Mouse (Mus musculus): Measurements from ENCODE around the gene Rho. TPM values are rescaled to one million over a fixed set of nuclear protein-coding genes. Genes with fewer than 3 reads are reported as not detected.
A peak's percentile ranks its signal among the peaks of the same experiment; 100 is the strongest.

Gene Rho
- polyA plus RNA-seq, 1 experiment from 2014 or later, result not detected

DNA sequence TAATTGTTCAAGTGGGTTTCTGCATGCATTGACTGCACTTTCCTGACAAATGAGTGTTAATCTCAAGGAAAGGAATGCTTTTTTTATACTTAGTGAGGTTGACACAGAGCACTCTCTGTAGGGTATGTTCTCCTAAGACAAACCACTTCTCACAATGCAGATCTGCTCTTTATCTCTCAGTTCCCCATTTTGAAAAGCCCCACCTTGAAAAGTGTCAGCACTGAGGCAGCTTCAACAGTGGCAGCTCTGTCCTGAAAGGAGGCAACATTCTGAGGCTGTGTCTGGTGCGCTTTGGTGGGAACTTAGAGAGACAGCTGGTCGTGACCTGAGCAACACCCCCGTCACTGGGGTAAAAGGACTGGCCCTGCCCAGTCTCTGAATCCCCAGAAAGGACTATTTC is 22.5 kb upstream of the Rho start:
- 0 out of 2 replicates have a peak overlapping the region, but pooled peaks have one; percentile 6 for H3K27ac ChIP-seq (ENCODE audit: low read depth, low read length)
- no peak overlapping the region for H3K4me2 ChIP-seq
- H3K36me3 ChIP-seq (ENCODE audit: control insufficient read depth, insufficient read depth, low read length), result no peaks in the 10 kb centered on the region
- peaks cover 31% of the 10 kb centered on the region for H3K4me1 ChIP-seq (replicated peaks; ENCODE audit: control insufficient read depth, insufficient read depth, low read length)
- H3K27me3 ChIP-seq (replicated peaks; ENCODE audit: control insufficient read depth, insufficient read depth, low read length), result no peaks in the 10 kb centered on the region
- WGBS, result 34% methylated on average over 3 of the region's 3 CpGs
- no peaks in the 10 kb centered on the region for H3K9me3 ChIP-seq (ENCODE audit: control insufficient read depth, low read length)
- no peak overlapping the region for H3K4me3 ChIP-seq (ENCODE audit: low read depth, low read length)
- DNase-seq (ENCODE audit: low spot score), result no peak
- no peak overlapping the region for H3K9ac ChIP-seq (ENCODE audit: low read depth, low read length)
- ATAC-seq (replicated peaks; ENCODE audit: low FRiP score), result 0 out of 2 replicates have a peak, but pooled peaks have one; percentile 7

DNA sequence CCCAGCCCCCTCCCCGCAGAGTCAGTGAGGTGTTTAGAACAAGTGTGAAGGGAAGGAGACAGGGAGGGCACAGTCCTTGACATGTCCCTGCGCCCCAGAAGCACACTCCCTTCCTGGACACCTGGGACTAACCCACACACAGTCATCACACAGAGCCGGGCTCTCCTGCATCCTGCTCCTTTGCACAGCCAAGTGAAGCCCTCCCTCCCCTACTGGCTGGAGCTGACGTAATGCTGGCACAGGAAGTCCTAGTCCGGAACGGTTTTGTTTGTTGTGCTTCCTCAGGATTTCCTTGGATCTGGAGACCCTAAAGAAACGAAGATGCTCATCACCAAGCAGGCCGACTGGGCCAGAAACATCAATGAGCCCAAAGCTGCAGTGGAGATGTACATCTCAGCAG is 21.6 kb upstream of the Rho start:
- WGBS, result 38% methylated on average over 8 of the region's 8 CpGs
- H3K27ac ChIP-seq (ENCODE audit: low read depth, low read length), result no peak overlapping the region; the same call in 1 of the 2 replicates
- H3K4me2 ChIP-seq, result no peak overlapping the region

DNA sequence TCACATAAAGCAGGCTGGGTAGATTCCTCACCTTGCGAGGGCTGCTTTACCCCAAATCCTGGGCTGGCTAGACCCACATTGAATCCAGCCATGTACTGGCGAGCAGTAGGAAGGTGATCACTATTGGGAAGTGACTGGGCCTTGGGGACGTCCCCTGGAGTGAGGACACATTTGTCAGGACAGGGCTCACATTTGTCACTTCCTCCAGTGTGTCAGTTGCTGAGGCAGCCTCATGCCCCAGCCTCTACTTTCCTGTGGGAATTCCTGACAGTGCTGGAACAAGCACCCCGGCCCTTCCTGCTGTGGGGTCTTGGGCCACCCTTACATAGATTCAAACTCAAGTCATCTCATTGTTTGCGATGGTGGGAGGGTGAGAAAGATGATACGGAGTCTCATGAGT is 19.8 kb upstream of the Rho start:
- no peak overlapping the region for H3K4me3 ChIP-seq (ENCODE audit: low read depth, low read length)
- H3K27ac ChIP-seq (ENCODE audit: low read depth, low read length), result no peak overlapping the region
- no peak overlapping the region for H3K9ac ChIP-seq (ENCODE audit: low read depth, low read length)
- H3K4me1 ChIP-seq (replicated peaks; ENCODE audit: control insufficient read depth, insufficient read depth, low read length), result peaks cover 33% of the 10 kb centered on the region
- DNase-seq (ENCODE audit: low spot score) (no peak), ATAC-seq (replicated peaks; ENCODE audit: low FRiP score) (no peak)
- H3K27me3 ChIP-seq (replicated peaks; ENCODE audit: control insufficient read depth, insufficient read depth, low read length), result no peaks in the 10 kb centered on the region
- no peak overlapping the region for H3K4me2 ChIP-seq
- no peaks in the 10 kb centered on the region for H3K9me3 ChIP-seq (ENCODE audit: control insufficient read depth, low read length)
- WGBS, result 75% methylated on average over 6 of the region's 6 CpGs
- H3K36me3 ChIP-seq (ENCODE audit: control insufficient read depth, insufficient read depth, low read length), result no peaks in the 10 kb centered on the region

More for the DNA sequence above, 21.6 kb upstream of the Rho start:
- DNase-seq (ENCODE audit: low spot score) (no peak), ATAC-seq (replicated peaks; ENCODE audit: low FRiP score) (peak; percentile 30; the same call in 1 of the 2 replicates)
- Histone ChIP-seq H3K36me3 (ENCODE audit: control insufficient read depth, insufficient read depth, low read length) (no peaks in the 10 kb centered on the region), H3K27me3 (replicated peaks; ENCODE audit: control insufficient read depth, insufficient read depth, low read length) (no peaks in the 10 kb centered on the region), H3K4me1 (replicated peaks; ENCODE audit: control insufficient read depth, insufficient read depth, low read length) (peaks cover 31% of the 10 kb centered on the region), H3K4me3 (ENCODE audit: low read depth, low read length) (no peak overlapping the region), H3K9me3 (ENCODE audit: control insufficient read depth, low read length) (no peaks in the 10 kb centered on the region), H3K9ac (ENCODE audit: low read depth, low read length) (no peak overlapping the region)

DNA sequence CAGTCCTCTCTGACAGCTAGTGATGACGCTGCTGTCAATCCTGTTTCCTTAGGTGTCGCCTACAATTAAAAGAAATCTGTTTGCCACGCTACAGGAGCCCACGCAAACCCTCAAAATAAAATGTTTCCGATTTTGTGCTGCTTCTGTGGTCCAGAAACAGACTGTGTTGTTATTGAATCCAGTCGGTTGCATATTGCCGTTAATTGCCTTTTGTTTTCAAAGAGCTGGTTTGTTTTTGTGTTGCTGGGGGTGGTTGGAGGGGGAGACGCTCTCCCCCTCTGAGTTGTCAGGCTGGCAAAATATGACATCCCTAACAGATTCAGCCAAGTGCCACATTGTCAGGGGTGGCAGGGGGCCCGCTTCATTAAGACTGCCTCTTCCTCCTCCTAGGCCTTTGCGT is 18.1 kb upstream of the Rho start:
- Histone ChIP-seq H3K27me3 (replicated peaks; ENCODE audit: control insufficient read depth, insufficient read depth, low read length) (no peaks in the 10 kb centered on the region), H3K4me3 (ENCODE audit: low read depth, low read length) (no peak overlapping the region), H3K9me3 (ENCODE audit: control insufficient read depth, low read length) (no peaks in the 10 kb centered on the region), H3K9ac (ENCODE audit: low read depth, low read length) (no peak overlapping the region), H3K4me2 (no peak overlapping the region), H3K27ac (ENCODE audit: low read depth, low read length) (no peak overlapping the region), H3K36me3 (ENCODE audit: control insufficient read depth, insufficient read depth, low read length) (no peaks in the 10 kb centered on the region), H3K4me1 (replicated peaks; ENCODE audit: control insufficient read depth, insufficient read depth, low read length) (peaks cover 30% of the 10 kb centered on the region)
- no peak for DNase-seq (ENCODE audit: low spot score)
- no peak for ATAC-seq (replicated peaks; ENCODE audit: low FRiP score)
- 80% methylated on average over 10 of the region's 10 CpGs for WGBS

DNA sequence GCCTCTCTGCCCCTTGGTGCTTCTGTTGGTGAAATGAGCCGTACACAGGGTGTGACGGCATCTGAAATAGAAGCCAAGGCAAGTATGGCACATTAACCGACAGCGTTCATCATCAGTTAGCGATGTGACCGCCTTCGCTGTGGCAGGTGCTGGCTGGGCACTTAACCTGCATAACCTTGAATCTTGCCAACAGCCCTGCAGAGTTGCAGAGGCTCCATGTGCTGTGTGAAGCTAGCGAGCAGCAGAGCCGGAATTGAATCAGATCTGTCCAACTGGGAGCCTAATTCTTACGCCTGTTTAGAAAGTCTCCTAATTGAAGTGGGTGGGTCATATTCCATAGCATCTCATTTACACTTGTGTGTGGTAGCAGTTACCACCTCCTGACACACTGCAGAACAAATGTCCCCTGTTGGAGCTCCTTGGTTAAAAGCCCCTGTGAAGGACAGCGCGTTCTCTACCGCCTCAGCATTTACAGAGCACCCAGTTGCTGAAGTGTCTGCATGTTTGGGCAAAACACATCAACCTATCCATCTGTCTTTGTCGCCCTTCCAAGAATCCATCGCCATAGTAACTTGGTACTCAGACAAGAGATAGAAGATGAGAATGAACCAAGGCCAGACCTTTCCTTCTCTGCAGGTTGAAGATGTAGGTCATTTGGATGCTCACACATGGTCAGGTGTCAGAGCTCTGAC is 16.9 kb upstream of the Rho start:
- Histone ChIP-seq H3K4me2 (no peak overlapping the region), H3K27ac (ENCODE audit: low read depth, low read length) (no peak overlapping the region), H3K9ac (ENCODE audit: low read depth, low read length) (no peak overlapping the region), H3K9me3 (ENCODE audit: control insufficient read depth, low read length) (no peaks in the 10 kb centered on the region), H3K36me3 (ENCODE audit: control insufficient read depth, insufficient read depth, low read length) (no peaks in the 10 kb centered on the region), H3K27me3 (replicated peaks; ENCODE audit: control insufficient read depth, insufficient read depth, low read length) (no peaks in the 10 kb centered on the region), H3K4me3 (ENCODE audit: low read depth, low read length) (no peak overlapping the region), H3K4me1 (replicated peaks; ENCODE audit: control insufficient read depth, insufficient read depth, low read length) (peaks cover 20% of the 10 kb centered on the region; the same call in 1 of the 2 replicates)
- no peak for DNase-seq (ENCODE audit: low spot score)
- ATAC-seq (replicated peaks; ENCODE audit: low FRiP score), result no peak
- 89% methylated on average over 15 of the region's 15 CpGs for WGBS

DNA sequence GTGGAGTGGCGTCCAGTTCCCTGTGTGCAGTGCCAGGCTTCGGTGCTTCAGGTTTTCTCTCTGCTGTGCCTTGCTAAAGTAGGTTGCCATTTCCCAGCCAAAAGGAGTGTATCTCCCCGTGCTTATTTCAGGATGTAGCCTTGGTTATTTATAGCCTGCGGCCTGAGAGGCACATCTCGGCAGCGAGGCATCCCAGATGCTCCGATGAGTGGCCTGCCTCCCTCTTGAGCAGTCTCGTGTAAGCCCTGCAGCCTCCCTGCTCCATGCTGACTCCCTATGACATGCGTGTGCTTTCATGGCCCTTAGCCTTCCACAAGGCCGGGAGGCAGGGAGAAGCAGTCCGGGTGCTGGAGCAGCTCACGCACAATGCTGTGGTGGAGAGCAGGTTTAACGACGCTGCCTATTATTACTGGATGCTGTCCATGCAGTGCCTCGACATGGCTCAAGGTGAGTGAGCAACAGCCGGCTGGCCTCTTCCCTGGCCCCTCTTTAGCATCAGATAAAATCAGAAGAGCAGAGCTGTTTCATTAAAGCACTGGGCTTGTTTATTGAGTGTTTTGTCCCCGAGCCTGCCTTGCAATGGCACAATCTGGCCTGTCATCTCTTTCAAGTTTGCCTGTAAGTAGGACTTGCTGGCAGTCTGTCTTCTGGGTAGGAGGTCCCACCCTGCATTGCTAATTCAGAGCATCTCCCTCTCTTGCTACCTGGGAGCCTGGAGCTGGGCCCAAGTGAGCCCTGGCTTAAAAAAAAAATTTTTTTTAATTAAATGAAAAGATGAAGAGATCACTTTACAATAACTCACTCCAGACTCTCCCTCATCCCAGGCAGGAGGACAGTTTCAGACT is 15.7 kb upstream of the Rho start:
- 63% methylated on average over 17 of the region's 17 CpGs for WGBS
- no peak overlapping the region for H3K27ac ChIP-seq (ENCODE audit: low read depth, low read length)
- no peak overlapping the region for H3K4me3 ChIP-seq (ENCODE audit: low read depth, low read length)
- peaks cover 12% of the 10 kb centered on the region; the same call in 1 of the 2 replicates for H3K4me1 ChIP-seq (replicated peaks; ENCODE audit: control insufficient read depth, insufficient read depth, low read length)
- H3K9me3 ChIP-seq (ENCODE audit: control insufficient read depth, low read length), result no peaks in the 10 kb centered on the region
- no peak overlapping the region for H3K4me2 ChIP-seq
- no peak overlapping the region for H3K9ac ChIP-seq (ENCODE audit: low read depth, low read length)
- ATAC-seq (replicated peaks; ENCODE audit: low FRiP score), result no peak
- no peak for DNase-seq (ENCODE audit: low spot score)
- H3K36me3 ChIP-seq (ENCODE audit: control insufficient read depth, insufficient read depth, low read length), result no peaks in the 10 kb centered on the region
- H3K27me3 ChIP-seq (replicated peaks; ENCODE audit: control insufficient read depth, insufficient read depth, low read length), result no peaks in the 10 kb centered on the region

DNA sequence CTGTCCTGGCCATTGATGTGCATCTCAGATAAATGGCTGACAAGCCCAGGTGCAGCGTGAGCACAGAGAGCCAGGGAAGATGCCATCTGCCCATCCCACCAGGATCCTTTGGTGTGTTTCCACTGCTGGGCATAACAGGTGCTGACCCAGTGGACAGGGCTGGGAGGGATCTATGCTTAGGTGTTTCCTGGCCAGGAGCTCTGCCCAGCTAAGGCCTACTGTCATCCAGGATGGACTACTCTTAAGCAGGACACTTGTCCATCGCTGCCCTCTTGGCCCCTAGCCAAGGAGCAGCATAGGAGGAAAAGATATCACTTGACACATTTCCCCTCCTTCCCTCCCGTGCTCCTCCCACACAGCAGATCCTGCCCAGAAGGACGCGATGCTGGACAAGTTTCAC is 14.9 kb upstream of the Rho start:
- ATAC-seq (replicated peaks; ENCODE audit: low FRiP score) (no peak), DNase-seq (ENCODE audit: low spot score) (no peak)
- Histone ChIP-seq H3K9me3 (ENCODE audit: control insufficient read depth, low read length) (no peaks in the 10 kb centered on the region), H3K4me2 (no peak overlapping the region), H3K36me3 (ENCODE audit: control insufficient read depth, insufficient read depth, low read length) (no peaks in the 10 kb centered on the region), H3K4me1 (replicated peaks; ENCODE audit: control insufficient read depth, insufficient read depth, low read length) (peaks cover 10% of the 10 kb centered on the region; the same call in 1 of the 2 replicates), H3K9ac (ENCODE audit: low read depth, low read length) (no peak overlapping the region), H3K27me3 (replicated peaks; ENCODE audit: control insufficient read depth, insufficient read depth, low read length) (no peaks in the 10 kb centered on the region), H3K27ac (ENCODE audit: low read depth, low read length) (no peak overlapping the region), H3K4me3 (ENCODE audit: low read depth, low read length) (no peak overlapping the region)
- 73% methylated on average over 5 of the region's 5 CpGs for WGBS

DNA sequence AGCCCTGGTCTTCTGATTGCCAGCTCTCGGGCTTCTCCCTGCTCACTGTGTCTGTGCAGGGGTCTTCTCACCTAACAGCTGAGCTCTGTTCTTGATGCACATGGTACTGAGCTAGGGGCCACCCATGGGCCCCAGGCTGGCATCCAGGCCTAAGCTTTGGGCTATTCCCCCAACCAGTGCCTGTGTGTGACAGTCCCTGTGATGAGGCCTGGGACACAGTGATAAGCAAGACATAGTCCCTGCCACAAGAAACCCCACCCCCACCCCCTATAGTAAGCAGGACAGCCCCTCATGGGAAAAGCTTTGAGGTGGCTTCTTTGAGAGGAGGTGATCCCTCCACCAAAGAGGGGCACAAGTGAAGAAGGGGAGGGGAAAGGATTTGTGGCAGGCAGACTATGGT is 12.9 kb upstream of the Rho start:
- H3K4me3 ChIP-seq (ENCODE audit: low read depth, low read length), result no peak overlapping the region
- ATAC-seq (replicated peaks; ENCODE audit: low FRiP score) (peak; percentile 61; the same call in 1 of the 2 replicates), DNase-seq (ENCODE audit: low spot score) (no peak)
- no peak overlapping the region for H3K27ac ChIP-seq (ENCODE audit: low read depth, low read length)
- no peaks in the 10 kb centered on the region for H3K27me3 ChIP-seq (replicated peaks; ENCODE audit: control insufficient read depth, insufficient read depth, low read length)
- H3K36me3 ChIP-seq (ENCODE audit: control insufficient read depth, insufficient read depth, low read length), result no peaks in the 10 kb centered on the region
- H3K9ac ChIP-seq (ENCODE audit: low read depth, low read length), result no peak overlapping the region
- peaks cover 10% of the 10 kb centered on the region; the same call in 1 of the 2 replicates for H3K4me1 ChIP-seq (replicated peaks; ENCODE audit: control insufficient read depth, insufficient read depth, low read length)
- no peaks in the 10 kb centered on the region for H3K9me3 ChIP-seq (ENCODE audit: control insufficient read depth, low read length)
- 65% methylated on average over 1 of the region's 1 CpGs for WGBS
- no peak overlapping the region for H3K4me2 ChIP-seq
